Mouse (Mus musculus): ENCODE results near the gene Perm1. TPM values are rescaled to one million over a fixed set of nuclear protein-coding genes. Genes with fewer than 3 reads are reported as not detected.

Gene Perm1
- total RNA-seq, 1 experiment, result 0.18 TPM

DNA sequence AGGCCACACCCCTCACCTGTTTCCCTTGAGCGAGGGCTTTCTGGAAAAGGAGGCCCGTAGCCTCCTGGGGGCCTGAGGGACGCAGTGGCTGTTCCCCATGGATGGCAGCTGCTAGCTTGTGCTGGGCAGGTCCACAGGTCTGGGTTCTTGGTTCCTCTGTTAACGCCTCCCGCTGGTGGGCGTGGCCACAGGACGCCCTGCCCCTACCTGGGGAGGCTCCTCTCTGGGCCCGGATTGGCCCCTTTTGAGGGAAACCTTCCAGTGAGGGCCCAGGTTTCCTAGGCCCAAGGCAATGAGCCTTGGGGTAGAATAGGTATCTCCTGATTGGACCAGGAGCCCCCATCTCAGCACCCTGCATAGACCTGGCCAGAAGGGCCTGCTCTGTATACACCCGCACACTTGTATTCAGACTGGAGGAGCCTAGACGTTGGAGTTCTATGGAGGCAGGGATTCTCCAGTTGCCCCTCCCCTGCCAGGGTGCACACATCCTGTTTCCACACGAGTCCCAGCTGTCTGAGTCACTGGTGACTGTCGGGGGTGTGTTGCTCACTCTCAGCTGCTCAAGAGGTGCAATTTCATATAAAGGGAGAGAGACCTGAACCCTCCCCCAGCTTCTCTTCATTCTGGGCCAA, 12.8 kb downstream of the Perm1 start:
- Histone ChIP-seq H3K9ac (ENCODE audit: insufficient read depth, low read depth, low read length, poor library complexity, severe bottlenecking) (peak overlapping the region; percentile 25; the same call in 1 of the 2 replicates), H3K36me3 (ENCODE audit: control insufficient read depth, insufficient read depth, low read length, poor library complexity, severe bottlenecking) (peaks cover 32% of the 10 kb centered on the region), H3K4me1 (ENCODE audit: control insufficient read depth in 2 of 2, insufficient read depth in 2 of 2, low read length in 2 of 2, poor library complexity in 1 of 2) (peaks cover 0 to 11% of the 10 kb centered on the region in 2 experiments; a peak in 1 of 4 replicates), H3K9me3 (ENCODE audit: control insufficient read depth, insufficient read depth, low read depth, low read length) (no peaks in the 10 kb centered on the region), H3K27ac (ENCODE audit: insufficient read depth, low read depth, low read length, poor library complexity, severe bottlenecking) (no peak overlapping the region), H3K4me3 (ENCODE audit: insufficient read depth in 1 of 2, low read depth in 1 of 2, low read length in 2 of 2, poor library complexity in 1 of 2, severe bottlenecking in 1 of 2) (peak overlapping the region; percentile 47 to 61)
- TF ChIP-seq CHD2 (IDR thresholded peaks at IDR 0.05; ENCODE audit: low read depth, low read length), result no peak
- DNase-seq (ENCODE audit: low read depth, low spot score), result peak; percentile 61
- in situ Hi-C loops (cut with MboI; ENCODE audit: low sequenced_read_pairs in 2 of 2, unreplicated experiment in 2 of 2), result no loop called here

DNA sequence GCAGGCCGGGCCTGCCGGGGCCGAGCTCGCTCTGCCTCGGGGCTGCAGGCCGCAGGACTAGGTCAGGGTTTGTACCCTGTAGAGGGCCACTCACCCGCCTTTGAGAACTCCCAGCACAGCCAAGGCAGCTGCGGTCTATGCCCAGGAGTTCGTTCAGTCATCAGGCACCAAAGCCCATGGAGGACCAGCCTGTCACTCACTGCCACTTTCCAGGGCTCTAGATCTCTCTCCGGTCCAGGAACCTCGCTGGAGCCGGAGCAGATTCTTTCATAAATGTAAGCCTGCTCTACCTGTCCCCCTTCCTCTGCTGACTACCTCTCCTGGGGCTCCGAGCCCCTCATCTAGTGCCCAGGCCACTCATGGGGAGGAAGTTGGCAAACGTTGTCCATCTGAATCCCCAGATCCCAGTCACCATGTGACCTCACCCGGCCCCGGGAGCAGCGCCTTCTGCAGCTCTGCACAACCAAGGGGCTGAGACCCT, 18.4 kb downstream of the Perm1 start:
- peaks cover 47% of the 10 kb centered on the region for H3K36me3 ChIP-seq (ENCODE audit: control insufficient read depth, insufficient read depth, low read length, poor library complexity, severe bottlenecking)
- no peak for DNase-seq (ENCODE audit: low read depth, low spot score)
- in situ Hi-C loops (cut with MboI; ENCODE audit: low sequenced_read_pairs in 2 of 2, unreplicated experiment in 2 of 2), result no loop called here

DNA sequence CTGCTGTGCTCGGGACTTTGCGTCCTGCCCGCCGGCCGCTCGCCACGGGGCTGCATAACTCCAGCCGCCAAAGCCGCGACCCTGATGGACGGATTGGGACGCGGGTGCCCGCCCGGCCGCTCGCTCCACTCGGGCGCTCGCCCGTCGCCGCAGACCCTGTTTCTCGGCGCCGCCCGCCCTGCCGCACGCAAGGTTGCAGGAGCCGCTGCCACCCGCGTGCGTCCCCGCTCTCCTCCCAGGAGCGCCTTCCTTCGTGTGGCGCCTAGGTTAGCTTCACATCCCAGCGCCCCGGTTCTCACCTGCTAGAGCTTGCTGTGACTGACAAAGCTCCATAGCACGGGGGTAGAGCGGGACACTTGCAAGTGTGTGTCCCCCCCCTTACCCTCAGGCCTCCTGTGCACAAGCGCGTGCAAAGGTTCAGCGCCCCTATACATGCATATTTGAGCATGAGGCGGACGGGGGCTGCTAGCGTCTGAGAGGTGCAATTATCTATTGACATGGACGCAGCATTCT, 19.1 kb downstream of the Perm1 start, which contains the start of gene Plekhn1:
TSS of gene Plekhn1 (minus strand) at position 157 of the 513 bp plus-strand sequence.
- in situ Hi-C loops (cut with MboI; ENCODE audit: low sequenced_read_pairs in 2 of 2, unreplicated experiment in 2 of 2), result no loop called here
- H3K27ac ChIP-seq (ENCODE audit: insufficient read depth, low read depth, low read length, poor library complexity, severe bottlenecking), result no peak within 1 kb of the TSS

More for the DNA sequence above, 18.4 kb downstream of the Perm1 start:
- H3K4me3 ChIP-seq (ENCODE audit: insufficient read depth in 1 of 2, low read depth in 1 of 2, low read length in 2 of 2, poor library complexity in 1 of 2, severe bottlenecking in 1 of 2), result peak overlapping the region; percentile 70 to 85
- H3K27ac ChIP-seq (ENCODE audit: insufficient read depth, low read depth, low read length, poor library complexity, severe bottlenecking), result no peak overlapping the region
- H3K9me3 ChIP-seq (ENCODE audit: control insufficient read depth, insufficient read depth, low read depth, low read length), result no peaks in the 10 kb centered on the region; the same call in 1 of the 2 replicates
- peaks cover 0 to 11% of the 10 kb centered on the region in 2 experiments; a peak in 1 of 4 replicates for H3K4me1 ChIP-seq (ENCODE audit: control insufficient read depth in 2 of 2, insufficient read depth in 2 of 2, low read length in 2 of 2, poor library complexity in 1 of 2)
- H3K9ac ChIP-seq (ENCODE audit: insufficient read depth, low read depth, low read length, poor library complexity, severe bottlenecking), result peak overlapping the region; percentile 48
- TF ChIP-seq MAFK (IDR thresholded peaks at IDR 0.05; ENCODE audit: insufficient read depth, low read depth, low read length) (no peak), ZNF384 (IDR thresholded peaks at IDR 0.05; ENCODE audit: low read depth, low read length) (no peak), HCFC1 (IDR thresholded peaks at IDR 0.05; ENCODE audit: borderline replicate concordance, insufficient read depth, low read length) (no peak), ZC3H11A (IDR thresholded peaks at IDR 0.05; ENCODE audit: borderline replicate concordance, low read depth, low read length) (no peak), CHD2 (IDR thresholded peaks at IDR 0.05; ENCODE audit: low read depth, low read length) (no peak)

DNA sequence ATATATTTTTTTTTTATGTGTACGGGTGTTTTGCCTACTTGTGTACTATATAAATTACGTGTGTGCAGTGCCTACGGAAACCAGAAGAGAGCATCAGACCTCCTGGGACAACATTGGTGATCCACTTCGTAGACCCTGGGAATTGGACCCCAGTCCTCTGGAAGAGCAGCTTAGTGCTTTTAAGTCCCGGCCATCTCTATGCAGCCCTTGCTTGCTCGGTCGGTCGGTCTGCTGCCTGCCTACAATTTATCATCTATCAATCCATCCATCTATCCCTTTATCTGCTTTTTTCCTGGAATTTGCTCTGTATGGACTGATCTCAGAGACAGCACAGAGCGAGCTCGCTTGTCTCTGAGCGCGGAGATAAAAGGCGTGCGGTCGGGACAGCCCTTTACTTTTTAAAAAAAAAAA, 19.7 kb downstream of the Perm1 start:
- H3K4me1 ChIP-seq (ENCODE audit: control insufficient read depth in 2 of 2, insufficient read depth in 2 of 2, low read length in 2 of 2, poor library complexity in 1 of 2), result peaks cover 0 to 11% of the 10 kb centered on the region in 2 experiments; a peak in 1 of 4 replicates
- peak overlapping the region; percentile 98 for H3K4me3 ChIP-seq (ENCODE audit: insufficient read depth in 1 of 2, low read depth in 1 of 2, low read length in 2 of 2, poor library complexity in 1 of 2, severe bottlenecking in 1 of 2)
- peak overlapping the region; percentile 76 for H3K9ac ChIP-seq (ENCODE audit: insufficient read depth, low read depth, low read length, poor library complexity, severe bottlenecking)
- no peaks in the 10 kb centered on the region; the same call in 1 of the 2 replicates for H3K9me3 ChIP-seq (ENCODE audit: control insufficient read depth, insufficient read depth, low read depth, low read length)
- no peak for TF ChIP-seq MAFK (IDR thresholded peaks at IDR 0.05; ENCODE audit: insufficient read depth, low read depth, low read length)
- no peak for TF ChIP-seq HCFC1 (IDR thresholded peaks at IDR 0.05; ENCODE audit: borderline replicate concordance, insufficient read depth, low read length)
- no peak for TF ChIP-seq ZC3H11A (IDR thresholded peaks at IDR 0.05; ENCODE audit: borderline replicate concordance, low read depth, low read length)
- no peak for TF ChIP-seq CHD2 (IDR thresholded peaks at IDR 0.05; ENCODE audit: low read depth, low read length)
- no peak for TF ChIP-seq ZNF384 (IDR thresholded peaks at IDR 0.05; ENCODE audit: low read depth, low read length)
- DNase-seq (ENCODE audit: low read depth, low spot score), result no peak
- in situ Hi-C loops (cut with MboI; ENCODE audit: low sequenced_read_pairs in 2 of 2, unreplicated experiment in 2 of 2), result no loop called here
- H3K27ac ChIP-seq (ENCODE audit: insufficient read depth, low read depth, low read length, poor library complexity, severe bottlenecking), result no peak overlapping the region
- H3K36me3 ChIP-seq (ENCODE audit: control insufficient read depth, insufficient read depth, low read length, poor library complexity, severe bottlenecking), result peaks cover 53% of the 10 kb centered on the region

More for the DNA sequence above, 19.1 kb downstream of the Perm1 start, which contains the start of gene Plekhn1:
- Histone ChIP-seq H3K9ac (ENCODE audit: insufficient read depth, low read depth, low read length, poor library complexity, severe bottlenecking) (peak within 1 kb of the TSS; percentile 85), H3K4me3 (ENCODE audit: insufficient read depth in 1 of 2, low read depth in 1 of 2, low read length in 2 of 2, poor library complexity in 1 of 2, severe bottlenecking in 1 of 2) (peak within 1 kb of the TSS; percentile 98), H3K4me1 (ENCODE audit: control insufficient read depth in 2 of 2, insufficient read depth in 2 of 2, low read length in 2 of 2, poor library complexity in 1 of 2) (peaks cover 0 to 11% of the 10 kb centered on the region in 2 experiments; a peak in 1 of 4 replicates), H3K36me3 (ENCODE audit: control insufficient read depth, insufficient read depth, low read length, poor library complexity, severe bottlenecking) (peaks cover 53% of the 10 kb centered on the region), H3K9me3 (ENCODE audit: control insufficient read depth, insufficient read depth, low read depth, low read length) (no peaks in the 10 kb centered on the region; the same call in 1 of the 2 replicates)
- DNase-seq (ENCODE audit: low read depth, low spot score), result peak; percentile 35
- no peak for TF ChIP-seq ZNF384 (IDR thresholded peaks at IDR 0.05; ENCODE audit: low read depth, low read length)

Data from ES-E14 (cell line).